Mouse (Mus musculus): ENCODE measurements around the gene Spag9. TPM values are rescaled to one million over a fixed set of nuclear protein-coding genes. Genes with fewer than 3 reads are reported as not detected.

The Spag9 gene
- total RNA-seq, 1 experiment from 2014 or later, result 140 TPM

DNA sequence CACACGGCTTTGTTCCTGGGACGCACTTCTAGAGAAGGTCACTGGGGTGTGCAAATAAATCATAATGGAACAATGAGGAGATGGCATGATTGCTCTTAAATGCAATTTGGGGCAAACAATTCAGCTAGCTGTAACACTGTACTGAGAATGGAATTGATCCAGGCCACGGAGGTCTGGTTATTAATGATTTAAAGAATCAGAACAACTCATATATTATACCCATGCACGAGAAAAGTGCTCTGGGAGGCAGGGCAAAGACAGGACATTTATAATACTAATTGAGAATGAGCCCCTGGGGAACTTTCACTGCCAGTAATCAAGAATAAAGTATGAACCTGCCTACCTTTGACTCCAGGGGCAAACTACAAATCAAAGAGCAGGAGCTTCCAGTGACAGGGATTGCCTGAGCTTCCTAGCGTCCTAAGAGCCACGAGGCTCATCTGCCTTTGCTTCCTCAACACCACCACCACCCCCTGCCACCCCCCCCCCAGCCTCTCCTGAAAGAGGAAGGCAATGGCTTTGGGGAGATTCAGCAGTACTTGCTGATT, 16.3 kb upstream of the Spag9 start:
- ATAC-seq (replicated peaks; ENCODE audit: insufficient number of reproducible peaks, low FRiP score, low TSS enrichment, poor library complexity, severe bottlenecking), result no peak

DNA sequence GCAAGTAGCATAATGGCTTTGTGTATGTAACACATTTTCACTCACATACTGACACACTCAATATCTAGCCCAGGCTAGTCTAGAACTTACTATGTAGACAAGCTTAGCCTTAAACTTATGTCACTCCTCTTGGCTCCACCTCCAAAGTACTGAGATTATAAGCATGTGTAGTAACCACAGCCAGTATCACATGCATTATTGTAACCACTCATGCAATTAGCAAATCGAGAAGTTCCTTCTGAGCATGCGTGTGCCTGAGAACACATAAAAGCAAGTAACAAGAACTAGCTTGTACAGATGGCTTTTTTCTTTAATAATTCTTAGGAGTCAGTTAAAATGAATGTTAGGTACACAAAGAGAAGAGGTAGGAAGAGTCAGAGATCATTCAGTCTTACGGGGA, 11.3 kb upstream of the Spag9 start:
- ATAC-seq (replicated peaks; ENCODE audit: insufficient number of reproducible peaks, low FRiP score, low TSS enrichment, poor library complexity, severe bottlenecking), result peak; percentile 38; the same call in 1 of the 2 replicates

DNA sequence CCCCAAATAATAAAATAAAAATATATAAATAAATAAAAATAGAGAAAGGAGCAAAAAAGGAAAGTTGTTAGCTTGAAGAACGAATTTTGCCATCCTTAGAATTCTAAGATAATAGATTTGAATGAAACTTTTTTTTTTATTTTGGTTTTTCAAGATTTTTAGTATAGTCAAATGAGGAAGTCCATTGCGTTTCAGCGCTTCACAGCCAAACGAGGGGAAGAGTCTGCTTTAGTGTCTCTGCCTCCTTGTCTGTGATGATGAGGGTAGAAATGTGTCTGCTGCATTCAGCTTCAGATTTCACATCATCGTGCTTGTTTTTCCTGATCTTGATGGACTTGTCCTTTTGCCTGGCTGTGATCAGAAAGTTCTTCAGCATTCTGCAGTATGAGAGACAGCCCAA, 10.6 kb upstream of the Spag9 start:
- ATAC-seq (replicated peaks; ENCODE audit: insufficient number of reproducible peaks, low FRiP score, low TSS enrichment, poor library complexity, severe bottlenecking), result no peak

DNA sequence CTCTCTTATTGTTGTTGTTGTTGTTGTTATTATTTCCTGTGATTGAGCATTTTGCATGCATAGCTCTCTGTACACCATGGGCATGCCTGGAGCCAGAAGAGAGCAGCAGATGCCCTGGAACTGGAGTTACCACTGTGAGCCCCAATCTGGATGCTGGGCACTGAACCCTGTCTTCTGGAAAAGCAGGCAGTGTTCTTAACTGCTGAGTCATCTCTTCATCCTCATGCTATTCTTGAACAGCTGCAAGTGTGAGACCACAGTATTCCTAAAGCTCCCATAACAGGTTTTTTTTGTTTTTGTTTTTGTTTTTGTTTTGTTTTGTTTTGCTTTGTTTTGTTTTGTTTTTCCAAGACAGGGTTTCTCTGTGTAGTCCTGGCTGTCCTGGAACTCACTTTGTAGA, 9.6 kb upstream of the Spag9 start:
- ATAC-seq (replicated peaks; ENCODE audit: insufficient number of reproducible peaks, low FRiP score, low TSS enrichment, poor library complexity, severe bottlenecking), result no peak

DNA sequence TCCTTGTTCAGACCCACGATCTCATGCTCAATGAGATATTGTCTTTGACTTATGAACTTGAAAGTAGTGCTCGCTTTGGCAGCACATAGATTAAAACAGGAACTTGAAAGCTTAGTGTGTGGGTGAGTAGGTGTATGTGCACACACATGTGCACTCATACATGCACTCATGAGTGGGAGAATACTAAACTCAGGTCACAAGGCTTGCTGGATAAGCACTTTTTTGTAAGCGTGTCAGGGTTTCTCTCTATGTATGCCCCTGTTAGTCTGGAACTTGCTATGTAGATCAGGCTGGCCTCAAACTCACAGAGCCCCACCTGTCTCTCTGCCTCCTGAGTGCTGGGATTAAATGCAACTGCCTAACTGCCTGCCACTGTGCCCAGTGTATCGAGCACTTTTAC, 8.9 kb upstream of the Spag9 start:
- ATAC-seq (replicated peaks; ENCODE audit: insufficient number of reproducible peaks, low FRiP score, low TSS enrichment, poor library complexity, severe bottlenecking), result no peak

DNA sequence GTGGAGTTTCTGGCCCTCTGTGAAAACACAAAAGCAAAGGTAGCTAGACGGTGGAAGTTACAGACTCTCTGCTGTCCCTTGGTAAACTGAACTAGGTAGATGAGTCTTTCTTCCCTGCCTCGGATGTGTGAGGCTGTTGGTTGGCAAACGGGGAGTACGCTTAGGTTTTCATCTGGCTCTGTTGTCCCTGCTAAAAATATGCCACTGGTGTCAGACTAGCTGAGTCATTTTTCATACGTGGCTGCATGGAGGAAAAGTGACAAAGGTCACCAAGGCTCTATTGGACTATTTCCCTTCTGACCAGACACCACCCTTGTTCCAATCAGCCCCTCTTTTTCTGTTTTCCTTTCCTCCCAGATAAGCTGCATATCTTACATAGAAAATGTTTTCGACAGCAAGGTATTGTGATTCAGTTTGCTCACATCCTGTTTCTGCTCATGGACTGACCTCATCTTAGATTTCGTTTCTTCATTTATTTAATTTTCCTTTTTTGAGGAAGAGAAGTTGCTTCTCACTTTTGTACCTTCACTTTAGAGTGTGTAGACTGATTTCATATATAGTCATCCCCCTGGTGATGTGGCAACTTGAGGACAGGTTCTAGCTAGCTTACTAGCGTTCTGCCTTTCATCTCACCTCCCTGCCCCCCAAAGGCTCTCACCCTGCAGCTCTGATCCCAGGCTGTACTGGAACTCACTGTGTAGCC, 8.1 kb upstream of the Spag9 start:
- peak; percentile 55 for ATAC-seq (replicated peaks; ENCODE audit: insufficient number of reproducible peaks, low FRiP score, low TSS enrichment, poor library complexity, severe bottlenecking)

DNA sequence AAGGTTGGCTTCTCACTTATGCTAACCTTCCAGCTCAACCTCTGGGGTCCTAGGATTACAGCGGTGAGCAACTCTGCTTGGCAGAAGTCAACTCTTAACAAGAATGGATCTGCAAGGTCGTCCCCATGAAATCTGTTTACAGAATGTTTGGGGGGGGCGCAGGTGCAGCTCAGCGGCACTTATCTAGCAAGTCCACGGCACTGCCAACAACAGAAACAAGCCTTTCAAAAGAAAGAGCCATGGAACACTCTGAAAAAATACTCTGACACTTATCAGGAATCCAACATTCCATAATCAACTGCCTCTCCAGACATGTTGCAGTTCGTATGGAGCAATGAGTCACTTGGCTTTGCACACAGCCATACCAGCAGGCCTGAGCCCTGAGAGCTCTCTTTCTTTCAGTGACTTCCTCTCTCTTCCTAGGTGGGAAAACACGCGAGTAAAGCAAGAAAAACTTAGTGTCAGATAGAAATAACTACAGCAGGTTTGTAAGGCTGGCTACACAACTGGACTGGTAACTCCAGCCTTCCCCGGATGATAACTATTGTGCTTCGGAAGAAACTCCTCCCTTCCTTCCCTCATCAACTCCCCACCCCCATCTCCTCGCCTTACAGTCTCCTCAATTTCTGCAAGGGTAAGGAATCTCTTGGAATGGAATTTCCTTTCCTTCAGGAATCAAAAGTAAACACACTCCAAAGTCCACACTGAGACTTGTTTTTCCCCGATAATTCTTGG, 7.4 kb upstream of the Spag9 start:
- ATAC-seq (replicated peaks; ENCODE audit: insufficient number of reproducible peaks, low FRiP score, low TSS enrichment, poor library complexity, severe bottlenecking), result no peak

DNA sequence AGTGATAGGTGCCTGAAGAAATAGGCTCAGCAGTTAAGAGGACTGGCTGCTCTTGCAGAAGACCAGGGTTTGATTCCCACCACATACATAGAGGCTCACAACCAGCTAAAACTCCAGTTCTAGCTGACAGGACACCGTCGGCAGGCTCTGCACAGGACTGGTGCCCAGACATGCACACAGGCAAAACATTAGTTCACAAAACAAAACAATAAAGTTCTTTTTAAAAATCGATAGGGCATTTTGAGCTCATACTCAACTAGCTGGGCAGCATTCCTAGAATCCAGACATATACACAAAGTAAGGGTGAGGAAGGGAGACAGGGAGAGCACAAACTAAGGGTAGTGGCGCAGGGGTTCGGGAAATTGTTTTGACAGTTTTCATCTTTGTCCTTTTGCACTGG, 1.4 kb upstream of the Spag9 start:
- no peak for ATAC-seq (replicated peaks; ENCODE audit: insufficient number of reproducible peaks, low FRiP score, low TSS enrichment, poor library complexity, severe bottlenecking)

DNA sequence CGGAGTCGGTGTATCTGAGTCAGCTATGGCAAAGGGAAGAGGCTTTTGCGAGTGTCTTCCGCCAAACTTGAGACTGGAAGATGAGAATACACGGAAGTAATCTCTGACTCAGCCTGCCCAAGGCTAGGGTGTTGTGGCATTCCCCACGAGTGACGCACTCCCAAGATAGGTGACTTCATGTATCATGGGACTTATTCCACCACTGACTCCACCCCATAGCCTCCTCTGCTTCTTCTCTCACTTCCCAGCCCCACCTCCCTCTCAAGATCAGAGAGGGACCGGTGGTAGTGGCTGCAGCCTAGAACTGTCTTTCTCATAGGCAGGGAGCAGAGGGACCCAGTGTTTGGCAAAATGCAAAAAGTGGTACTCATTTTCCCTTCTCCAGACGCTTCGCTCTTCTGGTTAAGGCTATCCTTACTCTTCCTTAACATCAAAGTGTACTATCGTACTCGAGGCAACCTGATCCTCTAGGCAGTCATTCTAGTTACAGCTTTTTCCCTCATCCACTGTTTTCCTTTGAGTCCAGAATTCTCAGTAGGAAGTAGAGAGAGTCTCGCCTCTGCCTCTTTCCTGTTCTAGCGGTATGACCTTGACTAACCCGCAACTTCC, 676 bp upstream of the Spag9 start:
- peak; percentile 92 for ATAC-seq (replicated peaks; ENCODE audit: insufficient number of reproducible peaks, low FRiP score, low TSS enrichment, poor library complexity, severe bottlenecking)

DNA sequence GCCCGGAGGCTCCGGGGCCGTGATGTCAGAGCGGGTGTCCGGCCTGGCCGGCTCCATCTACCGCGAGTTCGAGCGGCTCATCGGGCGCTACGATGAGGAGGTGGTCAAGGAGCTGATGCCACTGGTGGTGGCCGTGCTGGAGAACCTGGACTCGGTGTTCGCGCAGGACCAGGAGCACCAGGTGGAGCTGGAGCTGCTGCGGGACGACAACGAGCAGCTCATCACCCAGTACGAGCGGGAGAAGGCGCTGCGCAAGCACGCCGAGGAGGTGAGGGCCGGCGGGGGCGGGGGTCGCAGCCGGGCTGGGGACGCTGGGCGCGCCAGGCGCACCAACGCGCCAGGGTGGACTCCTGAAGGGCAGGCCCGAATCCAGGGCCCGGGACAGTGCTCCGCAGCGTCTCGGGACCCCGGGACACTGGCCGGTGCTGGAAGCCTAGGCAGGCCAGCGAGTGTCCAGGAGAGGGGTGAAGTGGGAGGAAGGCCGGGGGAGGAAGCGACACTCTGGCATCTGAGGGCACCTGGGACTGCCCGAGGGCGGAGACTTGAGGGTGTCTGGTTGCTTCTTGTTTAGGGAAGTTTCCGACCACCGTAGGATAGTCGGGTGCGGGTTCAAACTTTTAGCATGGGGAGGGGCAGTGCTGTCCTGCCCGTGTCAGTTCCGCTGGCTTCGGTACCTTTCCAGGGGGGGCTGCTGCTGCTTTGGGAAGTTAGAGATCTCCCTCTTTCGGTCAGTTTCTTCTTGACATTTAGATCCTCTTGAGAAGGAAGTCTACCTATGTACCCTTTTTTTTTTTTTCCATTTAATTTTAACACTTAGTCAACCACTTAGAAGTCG, 632 bp downstream of the Spag9 start:
- ATAC-seq (replicated peaks; ENCODE audit: insufficient number of reproducible peaks, low FRiP score, low TSS enrichment, poor library complexity, severe bottlenecking), result peak; percentile 51

DNA sequence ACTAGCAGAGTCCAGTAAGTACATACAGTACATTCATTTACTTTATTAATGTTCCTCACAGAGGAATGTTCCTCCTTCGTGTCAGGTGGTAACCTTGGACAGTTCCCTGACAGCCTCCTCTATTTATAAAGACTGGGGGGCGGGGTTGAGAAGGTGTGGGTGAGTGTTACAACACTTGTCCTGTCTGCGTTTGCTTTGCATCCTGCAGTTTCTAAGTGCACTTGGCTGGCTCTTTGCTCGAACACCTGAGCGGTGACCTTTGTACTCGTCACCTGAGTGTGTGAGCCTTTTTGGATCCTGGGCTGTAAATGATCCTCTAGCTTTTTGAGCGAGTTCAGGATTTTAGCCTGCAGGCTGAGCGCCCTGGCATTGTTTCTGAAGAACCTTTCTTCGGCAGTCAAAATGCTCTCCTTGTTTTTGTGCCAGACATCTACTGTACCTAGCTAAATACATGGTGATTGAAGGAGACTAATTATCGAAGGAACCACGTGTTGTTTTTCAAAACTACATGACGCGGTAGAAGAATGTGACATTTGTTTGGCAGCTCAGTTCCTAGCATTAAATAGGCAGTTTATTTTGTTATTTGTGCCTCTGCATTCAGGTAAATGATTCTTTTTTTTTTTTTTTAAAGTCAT, 1.4 kb downstream of the Spag9 start:
- peak; percentile 12; the same call in 1 of the 2 replicates for ATAC-seq (replicated peaks; ENCODE audit: insufficient number of reproducible peaks, low FRiP score, low TSS enrichment, poor library complexity, severe bottlenecking)

DNA sequence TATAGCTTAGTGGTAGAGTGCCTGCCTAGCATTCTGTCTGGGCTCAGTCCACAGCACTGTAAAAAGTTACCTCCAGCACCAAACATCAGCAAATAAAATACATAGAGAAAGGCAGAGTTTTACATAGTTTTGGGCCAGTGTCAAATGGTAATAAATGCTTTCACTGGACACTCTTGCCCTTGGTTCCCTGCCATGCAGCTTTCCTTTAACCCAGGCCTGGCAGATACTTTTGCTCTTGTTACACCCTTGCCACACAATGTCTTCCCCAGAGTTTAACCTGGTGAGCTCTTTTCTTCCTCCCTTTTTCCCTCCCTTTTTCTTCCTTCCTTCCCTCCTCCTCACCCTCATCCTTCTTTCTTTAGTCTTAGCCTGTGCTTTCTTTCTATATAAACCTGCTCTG, 3.4 kb downstream of the Spag9 start:
- no peak for ATAC-seq (replicated peaks; ENCODE audit: insufficient number of reproducible peaks, low FRiP score, low TSS enrichment, poor library complexity, severe bottlenecking)

DNA sequence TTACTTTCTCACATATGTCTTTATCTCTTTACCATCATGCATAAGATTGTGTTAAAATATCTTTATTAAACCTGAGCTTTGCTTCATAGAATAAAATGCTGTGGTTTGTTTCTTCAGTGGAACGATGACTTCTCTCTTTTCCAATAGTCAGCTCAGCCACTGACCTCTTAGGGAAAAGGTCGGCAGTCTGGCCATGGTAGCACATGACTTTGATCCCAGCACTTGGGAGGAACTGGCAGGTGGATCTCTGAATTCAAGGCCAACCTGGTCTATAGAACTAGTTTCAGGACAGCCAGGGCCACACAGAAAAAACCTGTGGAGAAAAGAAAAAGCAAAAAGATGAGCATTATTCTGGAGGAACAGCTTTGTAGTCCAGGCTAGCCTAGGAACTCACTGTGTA, 7.5 kb downstream of the Spag9 start:
- ATAC-seq (replicated peaks; ENCODE audit: insufficient number of reproducible peaks, low FRiP score, low TSS enrichment, poor library complexity, severe bottlenecking), result no peak

DNA sequence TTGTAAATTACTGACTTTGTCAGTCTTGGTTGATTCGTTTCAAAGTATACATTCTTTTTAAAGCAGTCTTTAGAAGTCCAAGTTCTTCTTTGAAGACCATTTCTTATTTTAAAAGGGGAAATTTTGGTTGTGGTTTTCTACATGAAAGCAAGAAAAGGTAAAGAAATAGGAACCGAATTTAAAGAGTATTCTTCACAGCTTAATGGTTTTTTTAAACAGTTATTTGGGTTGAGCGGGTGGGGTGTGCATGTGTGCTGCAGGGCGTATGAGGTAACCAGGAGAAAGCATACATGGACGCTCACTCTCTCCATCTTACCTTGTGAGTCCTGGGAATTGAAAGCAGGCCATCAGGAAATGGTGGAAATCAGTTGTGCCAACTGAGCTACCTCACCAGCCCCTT, 23.2 kb downstream of the Spag9 start:
- no peak for ATAC-seq (replicated peaks; ENCODE audit: insufficient number of reproducible peaks, low FRiP score, low TSS enrichment, poor library complexity, severe bottlenecking)

DNA sequence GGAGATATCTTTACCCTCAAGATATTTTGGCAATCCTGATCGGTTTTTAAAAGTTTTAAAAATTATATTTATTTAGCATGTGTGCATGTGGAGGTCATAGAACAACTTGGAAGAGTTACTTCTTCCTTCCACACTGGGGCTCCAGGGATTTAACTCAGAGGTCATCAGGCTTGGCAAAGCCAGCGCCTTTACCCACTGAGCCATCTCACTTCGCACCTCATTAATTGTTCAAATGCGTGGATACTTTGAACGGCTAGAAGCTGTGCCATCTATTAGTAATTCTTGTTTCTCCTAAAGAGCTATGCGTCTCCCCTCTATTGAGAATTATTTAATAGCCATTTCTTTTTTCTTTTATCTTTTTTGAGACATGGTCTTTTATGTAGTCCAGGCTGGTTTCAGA, 24.5 kb downstream of the Spag9 start:
- ATAC-seq (replicated peaks; ENCODE audit: insufficient number of reproducible peaks, low FRiP score, low TSS enrichment, poor library complexity, severe bottlenecking), result no peak

DNA sequence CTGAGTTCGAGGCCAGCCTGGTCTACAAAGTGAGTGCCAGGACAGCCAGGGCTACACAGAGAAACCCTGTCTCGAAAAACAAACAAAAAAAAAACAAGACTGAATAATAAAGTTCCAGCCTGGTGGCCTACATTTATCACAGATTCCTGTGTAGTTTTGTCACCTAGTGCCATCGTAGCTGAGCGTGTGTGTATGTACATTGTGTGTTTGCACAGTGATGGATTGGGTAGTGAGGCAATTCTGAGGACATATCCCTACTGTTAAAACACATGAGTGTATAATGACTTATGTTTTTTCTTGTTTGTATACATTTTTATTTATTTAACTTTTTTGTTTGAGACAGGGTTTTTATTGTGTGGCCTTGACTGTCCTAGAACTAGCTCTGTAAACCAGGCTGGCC, 30.4 kb downstream of the Spag9 start:
- no peak for ATAC-seq (replicated peaks; ENCODE audit: insufficient number of reproducible peaks, low FRiP score, low TSS enrichment, poor library complexity, severe bottlenecking)

DNA sequence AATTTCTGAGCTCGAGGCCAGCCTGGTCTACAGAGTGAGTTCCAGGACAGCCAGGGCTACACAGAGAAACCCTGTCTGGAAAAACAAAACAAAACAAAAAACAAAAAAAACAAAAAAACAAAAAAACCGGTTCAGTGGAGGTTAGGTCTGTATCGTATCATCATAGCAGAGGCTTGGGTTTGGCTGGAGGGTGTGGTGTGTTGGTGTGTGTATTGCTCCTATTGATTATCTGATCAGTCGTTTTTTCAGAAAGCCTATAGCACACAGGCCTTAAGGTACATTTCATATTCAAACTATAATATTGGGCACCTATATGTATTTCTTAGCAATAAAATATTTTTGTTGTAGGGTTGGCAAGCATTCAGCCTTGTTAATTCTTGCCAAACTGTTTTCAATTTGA, 36.2 kb downstream of the Spag9 start:
- ATAC-seq (replicated peaks; ENCODE audit: insufficient number of reproducible peaks, low FRiP score, low TSS enrichment, poor library complexity, severe bottlenecking), result no peak

DNA sequence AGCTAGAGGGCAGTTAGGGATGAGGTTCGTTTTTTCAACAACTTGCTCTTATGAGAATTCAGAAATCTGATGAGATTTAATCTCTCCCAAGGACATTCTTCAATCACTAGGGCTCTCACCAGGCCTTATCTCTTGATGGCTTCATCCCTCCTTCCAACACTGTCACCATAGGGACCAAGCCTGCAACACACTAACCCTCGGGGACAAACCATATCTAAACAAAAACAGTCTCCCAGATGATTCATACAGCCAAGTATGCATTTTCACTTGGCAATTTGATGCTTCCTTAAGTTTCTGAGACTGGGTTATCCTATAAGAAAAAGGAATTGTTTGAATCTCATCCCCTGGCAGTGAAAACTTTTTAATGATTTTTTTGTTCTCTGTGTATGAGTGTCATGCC, 37.1 kb downstream of the Spag9 start:
- ATAC-seq (replicated peaks; ENCODE audit: insufficient number of reproducible peaks, low FRiP score, low TSS enrichment, poor library complexity, severe bottlenecking), result no peak

DNA sequence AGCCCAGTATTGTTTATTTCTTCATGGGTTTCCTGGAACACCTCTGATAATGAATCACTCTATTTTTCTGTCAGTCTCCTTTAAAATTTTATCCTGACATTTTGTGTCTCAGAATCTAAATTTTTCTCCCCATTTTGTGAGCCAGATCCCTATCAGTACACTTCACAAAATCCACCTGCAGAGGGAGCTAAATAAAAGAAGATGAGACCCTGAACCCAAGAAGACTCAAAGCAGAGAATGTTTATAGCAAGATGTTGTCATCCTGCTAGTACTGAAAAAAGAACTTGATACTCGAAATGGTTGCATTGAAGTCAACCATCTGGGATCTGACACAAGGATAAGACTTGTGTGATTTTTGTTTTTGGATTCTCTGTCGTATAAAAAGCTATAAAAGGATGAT, 40.1 kb downstream of the Spag9 start:
- no peak for ATAC-seq (replicated peaks; ENCODE audit: insufficient number of reproducible peaks, low FRiP score, low TSS enrichment, poor library complexity, severe bottlenecking)
